Mouse (Mus musculus) hindbrain, embryonic 10.5 days (tissue): ENCODE measurements around the gene Acot11. TPM values are rescaled to one million over a fixed set of nuclear protein-coding genes. Genes with fewer than 3 reads are reported as not detected.

Source experiments
- DNase-seq: peaks from one replicate; pipeline ENCODE4 v3.0.0-alpha.2; 2017; ENCODE audit warnings: low spot score
- H3K27ac ChIP-seq: fragments of 300-500 bp; sonication (generic); 2 replicates; pipeline ENCODE4 v1.5.1; 2016; ENCODE audit warnings: mild to moderate bottlenecking, moderate library complexity
- H3K27me3 ChIP-seq: fragments of 300-500 bp; sonication (generic); 2 replicates; pipeline ENCODE4 v1.6.1; 2016; ENCODE audit warnings: mild to moderate bottlenecking; ENCODE audit not compliant: poor library complexity, insufficient read depth, severe bottlenecking
- H3K36me3 ChIP-seq: fragments of 300-500 bp; sonication (generic); 2 replicates; pipeline ENCODE4 v1.6.1; 2016; ENCODE audit warnings: mild to moderate bottlenecking, moderate library complexity
- H3K4me1 ChIP-seq: fragments of 300-500 bp; sonication (generic); replicated peaks from 2 replicates; pipeline ENCODE4 v1.6.1; 2016; ENCODE audit warnings: mild to moderate bottlenecking
- H3K4me3 ChIP-seq: fragments of 300-500 bp; sonication (generic); 2 replicates; pipeline ENCODE4 v1.5.1; 2016; ENCODE audit warnings: mild to moderate bottlenecking, moderate library complexity
- H3K9me3 ChIP-seq: fragments of 300-500 bp; sonication (generic); 2 replicates; pipeline ENCODE4 v1.6.1; 2016; ENCODE audit warnings: mild to moderate bottlenecking, moderate library complexity
- WGBS: fragments of 180-500 bp; shearing (Covaris S2); methylation state at CpG from one replicate; pipeline ENCODE4 v1.1.7; 2016; 5-methylcytosine and 5-hydroxymethylcytosine counted together
- polyA plus RNA-seq: library from polyadenylated mRNA; unstranded; fragments of >200 nt; fragmentation: Nextera tagmentation; extraction: Ambion mirVana; gene quantifications from 2 replicates; pipeline ENCODE4 v1.2.1, GENCODE M21; 2016

The Acot11 gene
- 1.8 and 2.2 TPM in 2 replicates for polyA plus RNA-seq

DNA sequence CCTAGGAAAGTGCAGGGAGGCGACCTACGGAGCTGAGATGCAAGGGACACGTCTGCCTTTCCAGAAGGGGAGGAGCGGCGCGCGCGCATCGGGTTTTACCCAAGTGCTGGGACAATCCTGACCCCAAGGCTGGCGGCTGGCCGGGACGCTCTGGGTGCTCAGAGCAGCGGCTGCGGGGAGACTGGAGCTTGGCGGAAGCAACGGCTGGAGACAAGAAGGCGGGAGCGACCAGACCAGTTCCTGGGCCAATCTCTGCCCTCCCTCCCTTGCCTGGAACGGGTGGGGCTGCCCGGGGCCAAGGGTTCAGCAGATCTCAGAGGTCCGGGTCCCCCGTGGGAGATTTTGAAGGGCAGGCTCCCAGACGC lies at the start of gene Acot11:
Gene Acot11, minus strand, starts transcription at position 89 of the 365 bp plus-strand sequence.
- H3K9me3 ChIP-seq: no peaks in the 10 kb centered on the region
- H3K36me3 ChIP-seq: no peaks in the 10 kb centered on the region
- H3K4me1 ChIP-seq: peaks cover 27% of the 10 kb centered on the region
- H3K27ac ChIP-seq: peak within 1 kb of the TSS; percentile 74
- DNase-seq: peak; percentile 45
- peak within 1 kb of the TSS; percentile 43 for H3K4me3 ChIP-seq
- peaks cover 28% of the 10 kb centered on the region for H3K27me3 ChIP-seq
- WGBS: 5% methylated on average over 23 of the region's 23 CpGs

DNA sequence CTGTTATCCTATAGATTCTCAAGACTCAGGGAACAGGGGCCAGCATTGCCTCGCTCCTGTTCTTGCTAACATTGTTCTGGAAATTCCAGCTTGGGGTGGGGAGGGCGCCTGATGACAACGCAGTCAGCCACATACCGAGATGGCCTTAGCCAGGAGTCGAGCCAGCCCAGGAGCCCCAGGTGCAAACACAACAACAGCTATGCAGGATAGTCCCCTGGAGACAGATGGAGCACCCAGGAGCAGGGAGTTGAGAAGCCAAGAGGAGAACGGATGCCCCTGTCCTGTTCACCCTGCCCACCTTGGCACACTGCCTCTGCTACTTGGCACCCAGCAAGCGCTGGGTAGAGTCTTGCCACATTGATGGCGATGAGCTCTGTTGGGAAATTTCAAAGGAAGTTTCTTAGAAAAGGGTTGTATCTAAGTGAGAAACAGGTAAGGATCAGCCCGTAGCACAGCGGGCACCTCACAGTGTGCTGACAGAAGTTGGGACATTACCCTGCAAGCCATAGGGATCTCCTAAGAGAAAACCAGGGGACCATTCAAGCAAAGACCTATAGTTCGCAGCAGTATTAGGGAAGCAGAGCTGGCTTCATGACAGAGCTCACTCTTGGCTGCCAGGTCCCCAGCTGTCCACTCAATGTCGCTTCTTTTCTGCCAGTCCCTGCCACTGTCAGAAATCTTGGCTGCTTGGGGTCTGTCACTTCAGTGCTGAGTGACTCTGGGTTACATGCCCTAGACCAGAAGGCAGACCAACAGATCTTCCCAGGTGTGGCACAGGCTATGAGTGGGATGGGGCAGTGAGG lies 43.7 kb upstream of the Acot11 start:
- WGBS: 50% methylated on average over 12 of the region's 12 CpGs
- H3K27me3 ChIP-seq: no peaks in the 10 kb centered on the region
- no peak for DNase-seq
- H3K27ac ChIP-seq: peak overlapping the region; percentile 90
- no peaks in the 10 kb centered on the region for H3K9me3 ChIP-seq
- H3K36me3 ChIP-seq: no peaks in the 10 kb centered on the region
- H3K4me3 ChIP-seq: peak overlapping the region; percentile 31; the same call in 1 of the 2 replicates
- H3K4me1 ChIP-seq: peaks cover 28% of the 10 kb centered on the region

DNA sequence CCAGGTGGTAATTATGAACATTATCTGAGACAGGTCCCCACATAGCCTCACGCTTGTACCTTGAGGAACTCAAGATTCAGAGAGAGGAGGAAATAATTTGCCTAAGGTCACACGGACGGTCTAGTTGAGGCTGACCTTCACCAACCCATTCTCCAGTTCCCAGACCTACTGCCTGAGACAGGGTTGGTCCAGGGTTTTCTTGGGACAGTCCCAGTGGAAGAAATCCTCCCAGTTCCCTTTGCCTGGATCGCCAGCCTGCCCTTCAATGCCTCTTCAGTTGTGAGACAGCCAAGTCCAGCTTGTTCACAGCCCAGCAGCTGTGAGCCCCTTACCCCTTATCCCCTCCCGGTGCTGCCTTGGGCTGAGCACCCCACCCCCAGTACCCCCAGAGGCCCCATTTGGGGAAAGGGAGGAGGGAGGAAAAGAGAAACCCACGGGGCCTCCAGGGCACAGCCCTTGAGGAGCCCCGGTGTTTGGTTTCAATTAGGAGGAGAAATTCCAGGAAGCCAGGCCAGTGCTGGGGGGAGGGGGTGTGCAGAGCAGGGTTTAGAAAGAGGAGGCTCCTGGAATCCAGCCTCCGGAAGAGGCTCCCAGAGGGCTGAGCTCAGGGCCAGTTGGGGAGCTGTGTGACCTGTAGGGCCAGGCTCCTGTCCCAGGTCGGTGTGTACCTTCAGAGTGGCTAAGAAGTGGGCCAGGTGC lies 42.9 kb upstream of the Acot11 start:
- H3K4me1 ChIP-seq: peaks cover 31% of the 10 kb centered on the region
- peak overlapping the region; percentile 90 for H3K27ac ChIP-seq
- H3K4me3 ChIP-seq: peak overlapping the region; percentile 31; the same call in 1 of the 2 replicates
- no peaks in the 10 kb centered on the region for H3K9me3 ChIP-seq
- DNase-seq: peak; percentile 81
- H3K27me3 ChIP-seq: no peaks in the 10 kb centered on the region
- H3K36me3 ChIP-seq: no peaks in the 10 kb centered on the region
- 12% methylated on average over 9 of the region's 9 CpGs for WGBS

DNA sequence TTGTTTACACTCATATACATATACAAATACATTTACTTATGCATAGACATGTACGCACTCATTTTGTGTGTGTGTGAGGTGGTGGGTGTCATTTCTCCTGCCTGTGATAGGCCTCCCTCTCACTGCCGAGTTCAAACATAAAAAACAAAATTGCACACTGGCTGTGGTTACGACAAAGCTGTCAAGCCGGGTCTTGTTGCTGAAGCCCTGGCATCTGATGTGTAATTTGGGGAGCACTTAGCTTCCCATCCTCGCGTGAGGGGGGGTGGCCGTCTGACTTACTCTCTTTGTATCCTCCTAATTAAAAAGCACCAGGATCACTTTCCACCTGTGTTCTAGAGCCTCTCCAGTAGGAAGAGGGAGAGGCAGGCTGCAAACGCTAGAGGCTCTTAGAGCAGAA lies 37.8 kb upstream of the Acot11 start:
- DNase-seq: no peak
- Histone ChIP-seq H3K27ac (peak overlapping the region; percentile 98), H3K9me3 (no peaks in the 10 kb centered on the region), H3K4me3 (no peak overlapping the region), H3K4me1 (peaks cover 66% of the 10 kb centered on the region), H3K36me3 (no peaks in the 10 kb centered on the region), H3K27me3 (no peaks in the 10 kb centered on the region)
- 51% methylated on average over 8 of the region's 8 CpGs for WGBS

DNA sequence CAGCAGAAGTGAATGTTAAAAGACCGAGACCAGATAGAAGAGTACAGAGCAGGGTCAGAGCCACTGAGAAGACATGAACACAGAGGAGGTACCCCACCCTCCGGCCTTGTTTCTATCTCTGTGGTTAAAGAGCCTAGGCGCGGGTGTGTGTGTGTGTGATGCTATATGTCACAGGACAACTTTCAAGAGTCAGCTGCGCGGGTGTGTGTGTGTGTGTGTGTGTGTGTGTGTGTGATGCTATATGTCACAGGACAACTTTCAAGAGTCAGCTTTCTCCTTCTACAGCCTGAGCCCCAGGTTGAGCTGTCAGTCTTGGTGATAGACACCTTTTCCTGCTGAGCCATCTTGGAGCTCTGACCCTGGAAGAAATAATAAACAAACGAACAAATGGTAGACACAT lies 37.1 kb upstream of the Acot11 start:
- Histone ChIP-seq H3K4me1 (peaks cover 66% of the 10 kb centered on the region), H3K27ac (peak overlapping the region; percentile 98)

DNA sequence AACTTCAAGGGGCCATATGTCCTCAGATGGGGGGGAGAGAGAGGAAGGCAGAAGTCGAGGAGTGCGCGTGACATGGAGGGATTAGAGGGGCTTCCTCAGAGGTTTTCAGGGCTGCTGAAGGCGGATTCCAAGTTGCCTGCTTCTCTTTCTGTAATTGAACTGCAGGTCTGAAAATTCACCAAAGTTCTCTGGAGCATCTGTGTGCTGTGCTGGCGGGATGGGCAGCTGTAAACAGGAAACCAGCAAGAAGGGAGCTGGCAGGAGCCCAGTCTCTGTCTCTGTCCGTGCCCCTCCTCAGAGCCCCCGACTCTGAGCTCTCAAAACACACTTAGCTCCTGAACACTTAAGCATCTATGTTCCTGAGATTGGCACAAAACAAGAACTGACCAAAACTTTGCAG lies 36.5 kb upstream of the Acot11 start:
- Histone ChIP-seq H3K27me3 (peaks cover 9% of the 10 kb centered on the region), H3K36me3 (no peaks in the 10 kb centered on the region), H3K27ac (peak overlapping the region; percentile 98), H3K4me1 (peaks cover 69% of the 10 kb centered on the region), H3K4me3 (no peak overlapping the region), H3K9me3 (no peaks in the 10 kb centered on the region)
- WGBS: 28% methylated on average over 7 of the region's 7 CpGs
- no peak for DNase-seq

More for the DNA sequence above, 37.1 kb upstream of the Acot11 start:
- no peaks in the 10 kb centered on the region for H3K36me3 ChIP-seq
- H3K27me3 ChIP-seq: peaks cover 3% of the 10 kb centered on the region
- no peaks in the 10 kb centered on the region for H3K9me3 ChIP-seq
- WGBS: 61% methylated on average over 7 of the region's 7 CpGs
- no peak overlapping the region for H3K4me3 ChIP-seq
- DNase-seq: no peak

DNA sequence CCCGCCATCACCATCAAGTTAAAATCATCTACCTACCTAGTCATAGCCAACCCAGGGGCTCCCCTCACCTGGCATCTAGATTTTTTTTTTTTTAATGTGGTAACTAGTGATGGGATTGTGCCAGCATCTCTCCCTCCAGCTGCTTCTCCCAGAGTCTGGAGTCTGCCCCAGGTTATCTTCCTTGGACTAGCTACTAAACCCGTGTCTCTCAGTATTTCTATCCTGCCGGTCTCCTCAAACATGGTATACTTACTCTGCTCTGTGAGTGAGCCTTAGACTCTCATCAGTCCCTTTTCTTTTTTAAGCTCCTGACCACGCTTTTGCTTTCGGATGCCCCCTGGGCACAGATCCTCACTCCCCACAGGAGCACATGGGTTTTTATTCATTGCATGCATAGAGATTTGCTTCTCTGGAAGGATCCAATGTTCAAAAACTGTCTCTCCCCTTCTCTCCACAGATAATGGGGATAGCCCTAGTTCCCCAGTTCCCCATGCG lies 35.9 kb upstream of the Acot11 start:
- no peaks in the 10 kb centered on the region for H3K36me3 ChIP-seq
- H3K9me3 ChIP-seq: no peaks in the 10 kb centered on the region
- H3K4me3 ChIP-seq: peak overlapping the region; percentile 66
- peaks cover 15% of the 10 kb centered on the region for H3K27me3 ChIP-seq
- peak overlapping the region; percentile 98 for H3K27ac ChIP-seq
- peaks cover 74% of the 10 kb centered on the region for H3K4me1 ChIP-seq
- 15% methylated on average over 6 of the region's 6 CpGs for WGBS
- no peak for DNase-seq

DNA sequence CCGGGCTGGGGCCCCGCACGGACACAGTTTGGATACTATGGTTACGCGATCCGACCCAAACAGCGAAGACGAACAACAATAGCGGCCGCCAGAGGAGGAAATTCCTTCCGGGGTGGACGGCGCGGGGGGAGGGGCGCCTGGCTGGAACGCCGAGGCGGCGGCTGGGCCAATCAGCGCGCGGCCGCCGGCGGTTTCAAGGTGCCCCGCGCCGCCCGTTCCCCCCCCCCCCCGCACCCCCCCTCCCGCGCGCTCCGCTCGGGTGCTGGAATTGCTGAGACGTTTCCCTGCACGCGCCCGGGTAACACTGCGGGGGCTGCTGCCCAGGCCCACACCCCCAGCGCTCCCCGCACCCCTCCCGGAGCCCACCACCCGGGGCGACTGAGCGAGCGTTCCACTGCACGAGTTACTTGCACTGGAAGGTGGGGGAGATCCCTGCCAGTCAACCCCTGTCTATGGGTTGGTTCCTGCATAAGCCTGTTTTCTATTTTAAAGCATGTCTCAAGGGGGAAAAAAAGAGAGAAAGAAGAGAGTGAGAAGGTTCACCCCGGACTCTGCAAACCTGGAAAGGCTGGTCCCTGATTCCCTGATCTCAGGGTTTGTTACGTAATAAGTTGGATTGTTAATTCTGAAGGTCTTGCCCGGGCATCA lies 35.3 kb upstream of the Acot11 start:
- peak overlapping the region; percentile 66 for H3K4me3 ChIP-seq
- under 1% methylated on average over 40 of the region's 51 CpGs for WGBS
- no peaks in the 10 kb centered on the region for H3K36me3 ChIP-seq
- peak; percentile 95 for DNase-seq
- peaks cover 74% of the 10 kb centered on the region for H3K4me1 ChIP-seq
- no peaks in the 10 kb centered on the region for H3K9me3 ChIP-seq
- peaks cover 15% of the 10 kb centered on the region for H3K27me3 ChIP-seq
- H3K27ac ChIP-seq: peak overlapping the region; percentile 98

DNA sequence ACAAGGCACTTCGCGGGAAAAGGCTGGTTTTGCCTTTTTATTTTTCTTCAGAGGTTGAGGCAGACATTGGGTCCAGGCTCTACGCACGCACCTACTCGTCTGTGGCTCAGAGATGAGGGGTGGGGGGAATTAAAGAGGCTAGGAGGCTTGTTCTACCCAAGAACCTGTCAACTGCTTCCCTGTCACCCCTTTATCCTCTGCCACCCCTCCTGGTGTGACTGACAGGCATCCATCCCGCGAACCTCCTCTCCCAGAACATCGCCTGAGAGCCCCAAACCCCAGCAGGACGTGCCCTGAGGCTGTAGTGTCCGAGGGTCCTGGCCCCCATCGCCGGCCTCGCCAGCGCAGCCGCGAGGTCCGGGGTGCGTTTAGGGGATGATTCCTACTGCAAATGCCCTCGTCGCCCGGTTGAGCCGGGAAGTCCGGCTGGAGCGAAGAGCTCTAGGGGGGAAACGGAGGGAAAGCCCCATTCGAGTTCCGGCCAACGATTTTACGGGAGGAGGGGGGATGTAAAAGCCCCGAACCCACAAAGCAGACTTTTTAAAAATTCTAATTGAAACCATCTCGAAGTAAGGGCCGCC lies 34.5 kb upstream of the Acot11 start:
- WGBS: under 1% methylated on average over 32 of the region's 32 CpGs
- Histone ChIP-seq H3K4me1 (peaks cover 74% of the 10 kb centered on the region), H3K36me3 (no peaks in the 10 kb centered on the region), H3K9me3 (no peaks in the 10 kb centered on the region), H3K27ac (peak overlapping the region; percentile 98), H3K4me3 (peak overlapping the region; percentile 66), H3K27me3 (peaks cover 15% of the 10 kb centered on the region)
- DNase-seq: peak; percentile 77

DNA sequence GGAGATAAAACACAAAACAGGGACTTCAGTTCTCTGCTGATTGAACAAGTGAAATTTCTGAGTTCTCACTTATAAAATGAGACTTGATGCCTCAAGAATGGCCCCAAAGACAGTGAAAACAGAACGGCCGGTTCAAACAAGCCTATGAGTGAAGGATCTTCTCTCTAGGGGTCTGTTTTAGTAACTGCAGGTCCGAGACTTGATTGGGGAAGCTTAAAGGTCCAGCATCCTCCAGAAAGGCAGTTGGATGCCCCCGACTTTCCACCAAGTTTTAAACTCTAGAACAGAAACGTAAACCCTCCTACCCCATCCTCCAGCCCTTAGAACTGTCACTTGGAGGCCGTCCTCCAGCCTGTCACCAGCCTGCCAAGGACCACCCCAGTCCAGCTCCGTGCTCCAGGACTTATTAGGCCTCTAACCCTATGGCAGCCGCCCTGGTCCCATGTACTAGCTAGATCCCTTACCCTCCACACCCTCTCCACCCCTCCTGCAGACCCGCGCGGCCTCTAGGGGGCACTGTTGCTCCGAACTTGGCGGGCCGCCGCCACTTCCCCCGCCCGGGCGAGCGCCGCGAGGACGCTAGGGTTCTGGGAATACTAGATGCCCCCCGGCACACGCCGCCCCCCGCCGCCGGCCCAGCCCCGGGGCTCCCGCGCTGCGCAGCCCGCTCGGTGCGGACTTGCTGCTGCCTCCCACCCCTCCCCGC lies 33.9 kb upstream of the Acot11 start:
- DNase-seq: peak; percentile 98
- Histone ChIP-seq H3K9me3 (no peaks in the 10 kb centered on the region), H3K27me3 (peaks cover 15% of the 10 kb centered on the region), H3K4me1 (peaks cover 74% of the 10 kb centered on the region), H3K36me3 (no peaks in the 10 kb centered on the region), H3K27ac (peak overlapping the region; percentile 98), H3K4me3 (peak overlapping the region; percentile 66)
- 2% methylated on average over 36 of the region's 36 CpGs for WGBS

DNA sequence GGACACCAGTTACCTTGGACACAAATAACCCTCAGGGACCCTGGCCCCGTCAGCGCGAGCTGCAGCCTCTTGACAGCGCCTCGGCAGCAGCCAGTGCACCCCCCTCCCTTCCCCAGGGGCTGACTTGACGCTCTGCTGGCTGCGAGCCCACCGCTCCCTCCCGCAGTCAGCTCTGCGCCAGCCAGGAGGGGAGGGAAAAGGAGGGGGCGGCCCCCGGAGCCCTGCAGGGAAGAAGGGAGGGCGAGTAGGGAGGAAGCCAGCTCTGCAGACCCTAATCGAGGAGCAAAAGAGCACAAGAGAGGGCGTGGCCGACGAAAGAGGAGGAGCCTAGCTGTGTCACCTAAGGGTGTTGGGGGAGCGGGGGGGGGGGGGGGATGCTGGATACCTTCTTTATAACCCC lies 33.2 kb upstream of the Acot11 start:
- peak overlapping the region; percentile 98 for H3K27ac ChIP-seq
- 0% methylated on average over 17 of the region's 18 CpGs for WGBS
- peak; percentile 74 for DNase-seq
- peaks cover 73% of the 10 kb centered on the region for H3K4me1 ChIP-seq
- H3K36me3 ChIP-seq: no peaks in the 10 kb centered on the region
- H3K9me3 ChIP-seq: no peaks in the 10 kb centered on the region
- H3K4me3 ChIP-seq: peak overlapping the region; percentile 41
- H3K27me3 ChIP-seq: peaks cover 15% of the 10 kb centered on the region

DNA sequence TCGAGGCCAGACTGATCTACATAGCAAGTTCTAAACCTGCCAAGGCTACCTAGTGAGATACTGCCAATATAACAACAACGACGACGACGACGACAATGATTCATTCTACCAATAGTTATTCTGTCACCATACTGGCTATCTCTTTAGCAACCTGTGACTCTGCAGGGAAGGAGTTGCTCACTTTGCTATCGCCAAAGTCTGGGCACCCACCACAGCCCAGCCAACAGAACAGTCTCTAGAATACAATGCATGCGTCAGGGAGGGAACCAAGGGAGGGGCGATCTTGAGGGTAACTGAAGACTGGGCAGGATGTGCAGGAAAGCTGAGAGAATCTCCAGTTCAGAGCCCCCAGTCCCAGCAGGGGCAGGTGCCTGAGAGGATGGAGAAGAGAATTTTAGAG lies 32.6 kb upstream of the Acot11 start:
- DNase-seq: no peak
- Histone ChIP-seq H3K9me3 (no peaks in the 10 kb centered on the region), H3K27ac (peak overlapping the region; percentile 98), H3K4me3 (peak overlapping the region; percentile 41), H3K36me3 (no peaks in the 10 kb centered on the region), H3K4me1 (peaks cover 69% of the 10 kb centered on the region), H3K27me3 (peaks cover 15% of the 10 kb centered on the region)
- WGBS: 5% methylated on average over 9 of the region's 9 CpGs
